Mouse (Mus musculus) megakaryocyte, embryonic 14.5 days (primary cell): ENCODE measurements around the gene Mucl2. TPM values are rescaled to one million over a fixed set of nuclear protein-coding genes. Genes with fewer than 3 reads are reported as not detected.
"Not testable (repeated sequence)": the region's sequence is repeated elsewhere in the genome, so short reads cannot be mapped to it uniquely, and the experiment has no call there.

ENCODE experiments used
- H3K27me3 ChIP-seq: replicated peaks from 2 replicates; pipeline ENCODE3; 2012; ENCODE audit warnings: inconsistent platforms
- H3K36me3 ChIP-seq: replicated peaks from 2 replicates; pipeline ENCODE3; 2012; ENCODE audit warnings: low read length, inconsistent platforms, mixed read lengths
- H3K4me1 ChIP-seq: 2 replicates; pipeline ENCODE4 v1.6.1; 2012; ENCODE audit warnings: inconsistent platforms
- H3K4me3 ChIP-seq: replicated peaks from 2 replicates; pipeline ENCODE3; 2012; ENCODE audit warnings: moderate library complexity, mild to moderate bottlenecking, inconsistent platforms
- H3K9me3 ChIP-seq: 2 replicates; pipeline ENCODE4 v1.6.1; 2012; ENCODE audit warnings: inconsistent platforms
- FLI1 ChIP-seq: IDR thresholded peaks from 2 replicates; pipeline ENCODE4 v1.6.1; 2012; ENCODE audit warnings: low read length, inconsistent platforms, mixed read lengths
- GATA1 ChIP-seq: IDR thresholded peaks from 3 replicates; pipeline ENCODE4 v1.6.1; 2012; ENCODE audit warnings: mixed read lengths, low read length, inconsistent platforms, borderline replicate concordance
- polyA plus RNA-seq: library from polyadenylated mRNA; stranded (reverse); fragments of >175 nt; gene quantifications from 2 replicates; pipeline ENCODE4 v1.2.3, GENCODE M21; 2012; ENCODE audit warnings: low replicate concordance; ENCODE audit not compliant: insufficient read depth

Mucl2 gene
- not detected in 2 replicates for polyA plus RNA-seq

GRCm38 (mm10) chr15:103899212-103899611 lies at the start of gene Mucl2:
Gene Mucl2, minus strand, starts transcription at chr15:103899312.
- no peaks in the 10 kb centered on the region for H3K4me1 ChIP-seq
- no peak within 1 kb of the TSS for H3K4me3 ChIP-seq
- H3K27me3 ChIP-seq, result no peaks in the 10 kb centered on the region
- H3K9me3 ChIP-seq, result no peaks in the 10 kb centered on the region
- H3K36me3 ChIP-seq, result no peaks in the 10 kb centered on the region
- TF ChIP-seq GATA1 (no peak), FLI1 (no peak)

DNA sequence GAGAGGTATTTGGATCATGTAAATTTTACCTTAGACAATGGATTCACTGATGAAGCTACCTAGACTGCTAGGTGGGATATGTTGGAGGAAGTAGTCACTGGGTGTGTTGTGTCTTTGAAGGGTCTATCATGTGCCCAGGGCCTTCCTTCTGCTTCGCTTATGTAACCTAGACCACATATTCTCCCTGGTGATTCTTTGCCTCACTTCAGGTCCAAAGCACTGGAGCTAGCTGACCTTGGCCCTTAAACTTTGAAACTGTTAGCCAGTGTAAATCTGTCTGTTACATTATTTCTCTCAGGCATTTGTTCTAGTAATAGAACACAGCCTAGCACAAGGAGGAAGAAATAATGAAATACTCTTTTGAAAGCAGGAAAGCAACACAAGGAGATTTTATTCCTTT lies 13.9 kb upstream of the Mucl2 start:
- H3K36me3 ChIP-seq, H3K4me1 ChIP-seq, H3K27me3 ChIP-seq, H3K4me3 ChIP-seq: not testable (repeated sequence)
- H3K9me3 ChIP-seq, result peaks cover 11% of the 10 kb centered on the region

Other genes with a start within 250 kb of the Mucl2 start
- not detected in 2 replicates for gene Mucl1, start 143.8 kb downstream of the Mucl2 start, polyA plus RNA-seq